Mouse (Mus musculus) lung, embryonic 16.5 days (tissue): ENCODE measurements around the gene Gpc6. TPM values are rescaled to one million over a fixed set of nuclear protein-coding genes. Genes with fewer than 3 reads are reported as not detected.

ENCODE experiments used
- ATAC-seq: fragments of 200-750 bp; cut with Nextera tagmentation; 2 replicates; pipeline ENCODE4 v1.8.0; 2017; ENCODE audit warnings: low read depth, mild to moderate bottlenecking, moderate library complexity
- H3K27ac ChIP-seq: fragments of 300-500 bp; sonication (generic); 2 replicates; pipeline ENCODE4 v1.5.1; 2014; ENCODE audit warnings: mild to moderate bottlenecking, control low read depth, low read length
- H3K27me3 ChIP-seq: fragments of 300-500 bp; sonication (generic); 2 replicates; pipeline ENCODE4 v1.6.1; 2014; ENCODE audit warnings: low read depth, low read length, mixed read lengths; ENCODE audit not compliant: control insufficient read depth, insufficient read depth
- H3K36me3 ChIP-seq: fragments of 300-500 bp; sonication (generic); 2 replicates; pipeline ENCODE4 v1.6.1; 2014; ENCODE audit warnings: low read length; ENCODE audit not compliant: control insufficient read depth, insufficient read depth
- H3K4me1 ChIP-seq: fragments of 300-500 bp; sonication (generic); replicated peaks from 2 replicates; pipeline ENCODE4 v1.6.1; 2014; ENCODE audit warnings: low read length, mixed read lengths; ENCODE audit not compliant: control insufficient read depth, insufficient read depth
- H3K4me2 ChIP-seq: fragments of 300-500 bp; sonication (generic); 2 replicates; pipeline ENCODE4 v1.6.1; 2014; ENCODE audit warnings: low read depth, low read length, control low read depth
- H3K4me3 ChIP-seq: fragments of 300-500 bp; sonication (generic); 2 replicates; pipeline ENCODE4 v1.5.1; 2014; ENCODE audit warnings: mild to moderate bottlenecking, low read length, control low read depth
- H3K9ac ChIP-seq: fragments of 300-500 bp; sonication (generic); 2 replicates; pipeline ENCODE4 v1.6.1; 2014; ENCODE audit warnings: low read length, control low read depth
- H3K9me3 ChIP-seq: fragments of 300-500 bp; sonication (generic); 2 replicates; pipeline ENCODE4 v1.6.1; 2016; ENCODE audit warnings: low read length; ENCODE audit not compliant: control insufficient read depth
- WGBS: fragments of 180-500 bp; shearing (Covaris S2); extraction: QIAGEN DNeasy Blood & Tissue Kit; methylation state at CpG from one replicate; pipeline ENCODE4 v1.1.7; 2014; 5-methylcytosine and 5-hydroxymethylcytosine counted together
- polyA plus RNA-seq: library from polyadenylated mRNA; unstranded; fragments of >200 nt; fragmentation: Nextera tagmentation; extraction: Ambion mirVana; gene quantifications from 2 replicates; pipeline ENCODE4 v1.2.1, GENCODE M21; 2015

The Gpc6 gene
- polyA plus RNA-seq, 1 experiment from 2014 or later = 26.1 TPM

GRCm38 (mm10) chr14:117664796-117665195 lies 739.7 kb downstream of the Gpc6 start:
- H3K4me1 ChIP-seq = no peaks in the 10 kb centered on the region
- H3K9ac ChIP-seq = no peak overlapping the region
- no peak overlapping the region for H3K4me3 ChIP-seq
- ATAC-seq = no peak
- H3K27ac ChIP-seq = no peak overlapping the region
- no peaks in the 10 kb centered on the region for H3K27me3 ChIP-seq
- WGBS = 68% methylated on average over 4 of the region's 4 CpGs
- no peak overlapping the region for H3K4me2 ChIP-seq
- no peaks in the 10 kb centered on the region for H3K36me3 ChIP-seq
- no peaks in the 10 kb centered on the region for H3K9me3 ChIP-seq

GRCm38 (mm10) chr14:117666126-117666525 lies 741.0 kb downstream of the Gpc6 start:
- WGBS = 89% methylated on average over 2 of the region's 2 CpGs
- no peaks in the 10 kb centered on the region for H3K4me1 ChIP-seq
- H3K9me3 ChIP-seq = no peaks in the 10 kb centered on the region
- no peaks in the 10 kb centered on the region for H3K36me3 ChIP-seq
- no peak overlapping the region for H3K4me3 ChIP-seq
- H3K27ac ChIP-seq = no peak overlapping the region
- H3K9ac ChIP-seq = no peak overlapping the region
- no peaks in the 10 kb centered on the region for H3K27me3 ChIP-seq
- no peak for ATAC-seq
- no peak overlapping the region for H3K4me2 ChIP-seq

GRCm38 (mm10) chr14:117673541-117673940 lies 748.4 kb downstream of the Gpc6 start:
- no peak for ATAC-seq
- Histone ChIP-seq H3K36me3 (no peaks in the 10 kb centered on the region), H3K9ac (no peak overlapping the region), H3K9me3 (no peaks in the 10 kb centered on the region), H3K4me2 (no peak overlapping the region), H3K27me3 (no peaks in the 10 kb centered on the region), H3K4me3 (no peak overlapping the region), H3K27ac (no peak overlapping the region), H3K4me1 (no peaks in the 10 kb centered on the region)
- 88% methylated on average over 7 of the region's 7 CpGs for WGBS

- Histone ChIP-seq H3K4me3 (no peak overlapping the region), H3K27ac (no peak overlapping the region), H3K4me1 (no peaks in the 10 kb centered on the region), H3K9ac (no peak overlapping the region), H3K27me3 (no peaks in the 10 kb centered on the region), H3K9me3 (no peaks in the 10 kb centered on the region), H3K36me3 (no peaks in the 10 kb centered on the region), H3K4me2 (no peak overlapping the region)
- 36% methylated on average over 3 of the region's 3 CpGs for WGBS
- no peak for ATAC-seq
Measured at GRCm38 (mm10) chr14:117674482-117674881, 749.4 kb downstream of the Gpc6 start.

GRCm38 (mm10) chr14:117679926-117680325 lies 754.8 kb downstream of the Gpc6 start:
- Histone ChIP-seq H3K36me3 (no peaks in the 10 kb centered on the region), H3K27ac (no peak overlapping the region), H3K4me1 (peaks cover 3% of the 10 kb centered on the region; the same call in 1 of the 2 replicates), H3K9me3 (no peaks in the 10 kb centered on the region), H3K4me3 (no peak overlapping the region), H3K9ac (no peak overlapping the region), H3K4me2 (no peak overlapping the region), H3K27me3 (no peaks in the 10 kb centered on the region)
- WGBS = 76% methylated on average over 3 of the region's 3 CpGs
- ATAC-seq = no peak

- Histone ChIP-seq H3K27ac (no peak overlapping the region), H3K4me3 (no peak overlapping the region), H3K4me1 (peaks cover 3% of the 10 kb centered on the region; the same call in 1 of the 2 replicates), H3K9me3 (no peaks in the 10 kb centered on the region), H3K9ac (no peak overlapping the region), H3K36me3 (no peaks in the 10 kb centered on the region), H3K4me2 (no peak overlapping the region), H3K27me3 (no peaks in the 10 kb centered on the region)
- peak; percentile 65 for ATAC-seq
- WGBS = 19% methylated on average over 5 of the region's 5 CpGs
Measured at GRCm38 (mm10) chr14:117681321-117681921, 756.3 kb downstream of the Gpc6 start.

GRCm38 (mm10) chr14:117683149-117683548 lies 758.0 kb downstream of the Gpc6 start:
- Histone ChIP-seq H3K4me1 (peaks cover 3% of the 10 kb centered on the region; the same call in 1 of the 2 replicates), H3K36me3 (no peaks in the 10 kb centered on the region), H3K9me3 (no peaks in the 10 kb centered on the region), H3K27me3 (no peaks in the 10 kb centered on the region), H3K4me2 (no peak overlapping the region), H3K9ac (no peak overlapping the region), H3K27ac (no peak overlapping the region), H3K4me3 (no peak overlapping the region)
- 89% methylated on average over 4 of the region's 4 CpGs for WGBS
- no peak for ATAC-seq

GRCm38 (mm10) chr14:117689848-117690247 lies 764.7 kb downstream of the Gpc6 start:
- no peak for ATAC-seq
- 88% methylated on average over 6 of the region's 6 CpGs for WGBS

GRCm38 (mm10) chr14:117695565-117695964 lies 770.5 kb downstream of the Gpc6 start:
- H3K27ac ChIP-seq = no peak overlapping the region
- 91% methylated on average over 8 of the region's 8 CpGs for WGBS
- H3K9ac ChIP-seq = no peak overlapping the region
- H3K4me2 ChIP-seq = no peak overlapping the region
- no peak for ATAC-seq
- no peaks in the 10 kb centered on the region for H3K36me3 ChIP-seq
- no peaks in the 10 kb centered on the region for H3K27me3 ChIP-seq
- H3K4me3 ChIP-seq = no peak overlapping the region
- no peaks in the 10 kb centered on the region for H3K9me3 ChIP-seq
- H3K4me1 ChIP-seq = no peaks in the 10 kb centered on the region

More at GRCm38 (mm10) chr14:117689848-117690247, 764.7 kb downstream of the Gpc6 start:
- Histone ChIP-seq H3K4me2 (no peak overlapping the region), H3K27ac (no peak overlapping the region), H3K4me1 (no peaks in the 10 kb centered on the region), H3K36me3 (no peaks in the 10 kb centered on the region), H3K9me3 (no peaks in the 10 kb centered on the region), H3K9ac (no peak overlapping the region), H3K27me3 (no peaks in the 10 kb centered on the region), H3K4me3 (no peak overlapping the region)
